Mouse (Mus musculus) small intestine, adult 2 months (tissue): ENCODE measurements at regions not wholly inside any gene's neighbourhood (a gene's known extent, or its start where the extent isn't known, plus 50 kb on each side); places are given as distances from the start of the nearest gene placed in this dataset.

Source experiments
- CTCF ChIP-seq: fragments of 200-500 bp; IDR thresholded peaks from 2 replicates; pipeline ENCODE4 v1.5.1; 2012; ENCODE audit warnings: low read depth, mild to moderate bottlenecking, control low read depth, inconsistent platforms, low read length, moderate library complexity, mixed read lengths; ENCODE audit not compliant: insufficient replicate concordance, insufficient read length; ENCODE audit errors: extremely low read depth
- POLR2A ChIP-seq: fragments of 200-500 bp; IDR thresholded peaks from 2 replicates; pipeline ENCODE4 v1.6.1; 2012; ENCODE audit warnings: low read depth, mild to moderate bottlenecking, control low read depth, inconsistent platforms, low read length, moderate library complexity

DNA sequence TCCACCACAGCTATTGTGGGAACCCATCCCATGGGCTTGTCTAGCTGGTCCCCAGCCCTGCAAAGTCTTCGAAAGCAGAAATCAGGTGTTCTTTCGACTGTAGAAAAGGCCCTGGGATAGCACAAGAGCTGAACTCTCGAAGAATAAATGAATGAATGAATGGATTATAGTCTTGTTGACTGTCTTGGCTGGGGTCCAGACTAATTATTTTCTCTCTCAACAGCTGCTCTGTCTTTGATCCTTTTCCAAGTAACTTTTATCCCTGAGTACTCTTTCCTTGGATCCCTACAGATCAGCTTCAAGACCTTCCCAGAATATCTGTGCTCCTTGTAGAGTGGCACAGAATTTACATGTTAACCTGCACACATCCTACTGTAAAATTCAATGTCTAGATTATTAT lies 266.3 kb upstream of the Msx2 start:
- TF ChIP-seq POLR2A, result no peak
- no peak for TF ChIP-seq CTCF
